Mouse (Mus musculus) heart, embryonic 12.5 days (tissue): Measurements from ENCODE around the gene Gpr162. TPM values are rescaled to one million over a fixed set of nuclear protein-coding genes. Genes with fewer than 3 reads are reported as not detected.
A peak's percentile ranks its signal among the peaks of the same experiment; 100 is the strongest.

Experiments used
- ATAC-seq: fragments of 200-750 bp; cut with Nextera tagmentation; 2 replicates; pipeline ENCODE4 v1.8.0; 2017; ENCODE audit warnings: moderate TSS enrichment, moderate library complexity; ENCODE audit not compliant: insufficient number of reproducible peaks, low FRiP score
- H3K27ac ChIP-seq: fragments of 300-500 bp; sonication (generic); 2 replicates; pipeline ENCODE4 v1.5.1; 2016; ENCODE audit warnings: mild to moderate bottlenecking, moderate library complexity; ENCODE audit not compliant: poor library complexity, severe bottlenecking
- H3K27me3 ChIP-seq: fragments of 300-500 bp; sonication (generic); replicated peaks from 2 replicates; pipeline ENCODE4 v1.6.1; 2016; ENCODE audit warnings: mild to moderate bottlenecking, moderate library complexity
- H3K36me3 ChIP-seq: fragments of 300-500 bp; sonication (generic); 2 replicates; pipeline ENCODE4 v1.6.1; 2016; ENCODE audit warnings: mild to moderate bottlenecking, moderate library complexity
- H3K4me1 ChIP-seq: fragments of 300-500 bp; sonication (generic); replicated peaks from 2 replicates; pipeline ENCODE4 v1.6.1; 2016; ENCODE audit warnings: mild to moderate bottlenecking
- H3K4me2 ChIP-seq: fragments of 300-500 bp; sonication (generic); 2 replicates; pipeline ENCODE4 v1.6.1; 2016; ENCODE audit warnings: mild to moderate bottlenecking, moderate library complexity
- H3K4me3 ChIP-seq: fragments of 300-500 bp; sonication (generic); 2 replicates; pipeline ENCODE4 v1.5.1; 2016; ENCODE audit warnings: mild to moderate bottlenecking
- H3K9ac ChIP-seq: fragments of 300-500 bp; sonication (generic); 2 replicates; pipeline ENCODE4 v1.6.1; 2016; ENCODE audit warnings: mild to moderate bottlenecking, moderate library complexity
- H3K9me3 ChIP-seq: fragments of 300-500 bp; sonication (generic); replicated peaks from 2 replicates; pipeline ENCODE4 v1.6.1; 2016; ENCODE audit warnings: mild to moderate bottlenecking, moderate library complexity
- WGBS: fragments of 180-500 bp; shearing (Covaris S2); methylation state at CpG from one replicate; pipeline ENCODE4 v1.1.7; 2016; 5-methylcytosine and 5-hydroxymethylcytosine counted together
- polyA plus RNA-seq: library from polyadenylated mRNA; unstranded; fragments of >200 nt; fragmentation: Nextera tagmentation; extraction: Ambion mirVana; gene quantifications from 2 replicates; pipeline ENCODE4 v1.2.1, GENCODE M21; 2016

Gpr162 gene
- polyA plus RNA-seq, 1 experiment from 2014 or later, result 2.2 TPM

DNA sequence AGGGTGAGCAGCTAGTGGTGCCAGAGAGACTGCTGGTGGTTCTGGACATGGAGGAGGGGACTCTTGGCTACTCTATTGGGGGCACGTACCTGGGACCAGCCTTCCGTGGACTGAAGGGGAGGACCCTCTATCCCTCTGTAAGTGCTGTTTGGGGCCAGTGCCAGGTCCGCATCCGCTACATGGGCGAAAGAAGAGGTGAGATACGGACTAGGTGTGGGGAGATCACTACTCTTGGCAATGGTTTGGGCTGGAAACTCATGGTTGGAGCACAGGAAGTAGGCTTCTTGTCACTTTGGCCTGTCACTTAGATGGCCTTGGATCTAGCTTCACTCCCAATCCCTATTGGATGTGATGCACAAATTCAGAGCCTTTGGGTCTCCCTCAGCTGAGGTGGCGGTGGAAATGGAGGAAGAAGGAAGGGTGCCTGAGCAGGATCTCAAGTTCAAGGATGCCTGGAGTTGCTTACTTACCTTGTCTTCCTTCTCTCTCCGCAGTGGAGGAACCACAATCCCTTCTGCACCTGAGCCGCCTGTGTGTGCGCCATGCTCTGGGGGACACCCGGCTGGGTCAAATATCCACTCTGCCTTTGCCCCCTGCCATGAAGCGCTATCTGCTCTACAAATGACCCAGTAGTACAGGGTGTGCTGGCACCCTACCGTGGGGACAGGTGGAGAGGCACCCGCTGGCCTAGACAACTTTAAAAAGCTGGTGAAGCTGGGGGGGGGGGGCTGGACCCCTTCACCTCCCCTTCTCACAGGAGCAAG, 53.8 kb downstream of the Gpr162 start:
- H3K36me3 ChIP-seq, result peaks cover 30% of the 10 kb centered on the region
- peaks cover 71% of the 10 kb centered on the region for H3K4me1 ChIP-seq
- peak overlapping the region; percentile 84 for H3K4me2 ChIP-seq
- WGBS, result 37% methylated on average over 14 of the region's 14 CpGs
- H3K4me3 ChIP-seq, result peak overlapping the region; percentile 60
- peak overlapping the region; percentile 79 for H3K9ac ChIP-seq
- peak overlapping the region; percentile 95 for H3K27ac ChIP-seq
- no peaks in the 10 kb centered on the region for H3K27me3 ChIP-seq
- no peak for ATAC-seq
- no peaks in the 10 kb centered on the region for H3K9me3 ChIP-seq

GRCm38 (mm10) chr6:124809052-124809774, 54.6 kb downstream of the Gpr162 start:
- Histone ChIP-seq H3K27ac (peak overlapping the region; percentile 95), H3K4me1 (peaks cover 65% of the 10 kb centered on the region), H3K9me3 (no peaks in the 10 kb centered on the region), H3K9ac (peak overlapping the region; percentile 79), H3K4me3 (peak overlapping the region; percentile 60), H3K4me2 (peak overlapping the region; percentile 84), H3K36me3 (peaks cover 29% of the 10 kb centered on the region), H3K27me3 (no peaks in the 10 kb centered on the region)
- WGBS, result under 1% methylated on average over 35 of the region's 35 CpGs
- ATAC-seq, result peak; percentile 60

Other genes starting within 250 kb of the Gpr162 start
- gene C1s2, start 227.9 kb downstream of the Gpr162 start, polyA plus RNA-seq, result not detected in 2 replicates
- gene Lpcat3, start 201.0 kb downstream of the Gpr162 start, polyA plus RNA-seq, result 37.4 and 40.0 TPM in 2 replicates
- 105 and 107 TPM in 2 replicates for gene Emg1, start 151.8 kb downstream of the Gpr162 start, polyA plus RNA-seq
- 345 and 349 TPM in 2 replicates for gene Phb2, start 151.6 kb downstream of the Gpr162 start, polyA plus RNA-seq
- gene Ptpn6, start 125.3 kb downstream of the Gpr162 start, polyA plus RNA-seq, result 4.4 and 4.9 TPM in 2 replicates
- 352 and 365 TPM in 2 replicates for gene Grcc10, start 122.6 kb downstream of the Gpr162 start, polyA plus RNA-seq
- gene Gm45234, start 108.0 kb downstream of the Gpr162 start, polyA plus RNA-seq, result not detected in 2 replicates
- 9.5 and 10.2 TPM in 2 replicates for gene Atn1, start 107.5 kb downstream of the Gpr162 start, polyA plus RNA-seq
- gene Eno2, start 94.3 kb downstream of the Gpr162 start, polyA plus RNA-seq, result 6.0 and 6.4 TPM in 2 replicates
- gene Lrrc23, start 84.3 kb downstream of the Gpr162 start, polyA plus RNA-seq, result 0.55 TPM in 1 of 2 replicates, not detected in the other
- gene Spsb2, start 55.3 kb downstream of the Gpr162 start, polyA plus RNA-seq, result 8.7 and 9.1 TPM in 2 replicates
- gene Tpi1, start 49.7 kb downstream of the Gpr162 start, polyA plus RNA-seq, result 1,356 and 1,406 TPM in 2 replicates
- gene Usp5, start 34.5 kb downstream of the Gpr162 start, polyA plus RNA-seq, result 119 and 121 TPM in 2 replicates
- gene Cdca3, start 34.4 kb downstream of the Gpr162 start, polyA plus RNA-seq, result 105 and 121 TPM in 2 replicates
- gene Gnb3, start 23.7 kb downstream of the Gpr162 start, polyA plus RNA-seq, result 6.4 and 7.8 TPM in 2 replicates
- 19.2 and 21.9 TPM in 2 replicates for gene P3h3, start 6.2 kb downstream of the Gpr162 start, polyA plus RNA-seq
- not detected in 2 replicates for gene Cd4, start 24.2 kb upstream of the Gpr162 start, polyA plus RNA-seq
- gene Lag3, start 47.7 kb upstream of the Gpr162 start, polyA plus RNA-seq, result 1.4 and 1.5 TPM in 2 replicates
- 233 and 243 TPM in 2 replicates for gene Ptms, start 56.1 kb upstream of the Gpr162 start, polyA plus RNA-seq
- 357 and 358 TPM in 2 replicates for gene Mlf2, start 67.4 kb upstream of the Gpr162 start, polyA plus RNA-seq
- 148 and 149 TPM in 2 replicates for gene Cops7a, start 101.6 kb upstream of the Gpr162 start, polyA plus RNA-seq
- 0.39 and 0.45 TPM in 2 replicates for gene Pianp, start 132.7 kb upstream of the Gpr162 start, polyA plus RNA-seq
- 12.2 and 13.6 TPM in 2 replicates for gene Zfp384, start 145.2 kb upstream of the Gpr162 start, polyA plus RNA-seq
- 76.7 and 81.8 TPM in 2 replicates for gene Ing4, start 175.8 kb upstream of the Gpr162 start, polyA plus RNA-seq
- 5.1 and 6.9 TPM in 2 replicates for gene Acrbp, start 185.7 kb upstream of the Gpr162 start, polyA plus RNA-seq
- 0.24 and 0.31 TPM in 2 replicates for gene Lpar5, start 203.9 kb upstream of the Gpr162 start, polyA plus RNA-seq
- gene Chd4, start 232.0 kb upstream of the Gpr162 start, polyA plus RNA-seq, result 76.2 and 77.3 TPM in 2 replicates